Mouse (Mus musculus): ENCODE data around the gene Msl3. TPM values are rescaled to one million over a fixed set of nuclear protein-coding genes. Genes with fewer than 3 reads are reported as not detected.

Msl3 gene
- polyA plus RNA-seq, 1 experiment = 22.7 TPM

Other genes with a start within 250 kb of the Msl3 start
- gene Frmpd4, start 96.7 kb downstream of the Msl3 start, polyA plus RNA-seq (2012; ENCODE audit: insufficient read depth, insufficient read length, missing spikeins) = not detected in 2 replicates
- 1.5 and 1.9 TPM in 2 replicates for gene Arhgap6, start 121.2 kb upstream of the Msl3 start, polyA plus RNA-seq (2012; ENCODE audit: insufficient read depth, insufficient read length, missing spikeins)